Mouse (Mus musculus): ENCODE data around the gene Smarce1. TPM values are rescaled to one million over a fixed set of nuclear protein-coding genes. Genes with fewer than 3 reads are reported as not detected.
A peak's percentile ranks its signal among the peaks of the same experiment; 100 is the strongest.

Smarce1 gene
- polyA plus RNA-seq, 1 experiment from 2014 or later = 260 TPM

GRCm38 (mm10) chr11:99238468-99238867, 7.7 kb upstream of the Smarce1 start:
- ATAC-seq (ENCODE audit: low FRiP score, low TSS enrichment) = no peak
- WGBS = 56% methylated on average over 14 of the region's 14 CpGs
- Histone ChIP-seq H3K9me3 (ENCODE audit: low read length) (no peaks in the 10 kb centered on the region), H3K27ac (ENCODE audit: low read length) (no peak overlapping the region), H3K36me3 (ENCODE audit: insufficient read depth, low read length) (no peaks in the 10 kb centered on the region), H3K27me3 (ENCODE audit: insufficient read depth, low read length) (no peaks in the 10 kb centered on the region), H3K4me2 (replicated peaks; ENCODE audit: low read depth, low read length) (no peak overlapping the region), H3K4me3 (ENCODE audit: low read length) (no peak overlapping the region), H3K4me1 (ENCODE audit: insufficient read depth, low read length) (no peaks in the 10 kb centered on the region), H3K9ac (replicated peaks; ENCODE audit: low read length) (no peak overlapping the region)

DNA sequence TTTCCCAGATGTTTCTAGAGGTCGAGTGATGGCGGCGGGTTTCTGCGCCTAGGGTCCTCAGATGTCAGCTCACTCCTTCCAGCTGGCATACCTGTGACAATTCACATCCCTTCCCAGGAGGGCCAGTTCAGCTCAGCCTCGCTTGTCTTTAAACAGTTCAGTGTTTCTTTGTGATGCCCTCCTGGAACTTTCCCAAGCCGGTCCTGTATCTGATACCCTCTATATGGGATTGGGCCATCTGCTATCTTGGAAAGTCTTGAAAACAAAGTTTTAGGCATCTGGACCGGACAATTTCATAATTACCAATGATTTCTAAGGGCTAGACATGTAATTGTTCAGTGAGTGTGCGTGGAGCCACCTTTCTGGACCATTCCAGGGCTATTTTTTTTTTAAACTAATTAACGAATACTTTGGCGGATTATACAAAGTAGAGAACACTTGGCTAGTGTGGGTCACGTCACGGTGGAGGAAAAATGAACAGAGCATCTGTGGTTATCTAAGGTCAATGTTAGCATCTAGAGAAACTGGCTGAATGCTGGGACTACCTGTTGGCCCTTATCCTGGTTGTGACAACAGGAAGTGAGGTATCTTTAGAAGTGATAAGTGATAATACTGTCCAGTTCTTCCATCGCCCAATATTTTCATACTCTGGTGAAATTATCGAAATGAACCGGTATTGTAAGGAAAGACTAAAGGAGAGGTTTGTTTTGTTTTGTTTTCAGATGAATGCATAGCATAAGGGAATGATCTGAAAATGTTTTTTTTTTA, 416 bp upstream of the Smarce1 start:
- Histone ChIP-seq H3K4me1 (ENCODE audit: insufficient read depth, low read length) (peaks cover 18% of the 10 kb centered on the region), H3K36me3 (ENCODE audit: insufficient read depth, low read length) (peaks cover 12% of the 10 kb centered on the region), H3K9ac (replicated peaks; ENCODE audit: low read length) (peak overlapping the region; percentile 97), H3K27ac (ENCODE audit: low read length) (peak overlapping the region; percentile 98), H3K27me3 (ENCODE audit: insufficient read depth, low read length) (no peaks in the 10 kb centered on the region), H3K4me3 (ENCODE audit: low read length) (peak overlapping the region; percentile 93), H3K9me3 (ENCODE audit: low read length) (no peaks in the 10 kb centered on the region), H3K4me2 (replicated peaks; ENCODE audit: low read depth, low read length) (peak overlapping the region; percentile 75)
- no peak for ATAC-seq (ENCODE audit: low FRiP score, low TSS enrichment)
- 26% methylated on average over 15 of the region's 15 CpGs for WGBS

- Histone ChIP-seq H3K27me3 (ENCODE audit: insufficient read depth, low read length) (no peaks in the 10 kb centered on the region), H3K9me3 (ENCODE audit: low read length) (no peaks in the 10 kb centered on the region), H3K4me1 (ENCODE audit: insufficient read depth, low read length) (peaks cover 18% of the 10 kb centered on the region), H3K36me3 (ENCODE audit: insufficient read depth, low read length) (peaks cover 17% of the 10 kb centered on the region), H3K4me2 (replicated peaks; ENCODE audit: low read depth, low read length) (peak overlapping the region; percentile 79), H3K4me3 (ENCODE audit: low read length) (peak overlapping the region; percentile 93), H3K27ac (ENCODE audit: low read length) (peak overlapping the region; percentile 98), H3K9ac (replicated peaks; ENCODE audit: low read length) (peak overlapping the region; percentile 97)
- under 1% methylated on average over 29 of the region's 31 CpGs for WGBS
- no peak; the same call in 1 of the 2 replicates for ATAC-seq (ENCODE audit: low FRiP score, low TSS enrichment)
Measured at GRCm38 (mm10) chr11:99229641-99230260, 1.1 kb downstream of the Smarce1 start.

DNA sequence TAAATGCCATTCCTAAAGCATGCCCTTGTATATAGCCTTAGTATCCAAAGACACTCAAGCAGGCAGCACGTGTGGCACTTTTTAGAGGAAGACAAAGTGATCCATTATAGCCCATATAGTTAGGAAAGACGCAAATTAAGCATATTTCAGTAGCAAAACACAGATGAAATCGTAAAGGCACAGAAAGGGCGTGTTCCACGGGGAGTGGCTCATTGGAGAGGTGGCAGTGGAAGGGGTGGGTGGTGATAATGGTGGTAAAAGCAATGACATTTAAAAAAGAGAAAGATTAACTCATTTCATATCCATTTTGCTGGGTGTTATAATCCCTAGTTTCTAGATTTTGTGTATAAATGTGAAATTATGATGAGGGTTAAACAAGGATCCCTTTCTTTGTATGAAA, 4.5 kb downstream of the Smarce1 start:
- H3K36me3 ChIP-seq (ENCODE audit: insufficient read depth, low read length) = peaks cover 37% of the 10 kb centered on the region
- H3K27me3 ChIP-seq (ENCODE audit: insufficient read depth, low read length) = no peaks in the 10 kb centered on the region
- no peak overlapping the region for H3K4me2 ChIP-seq (replicated peaks; ENCODE audit: low read depth, low read length)
- no peak overlapping the region for H3K27ac ChIP-seq (ENCODE audit: low read length)
- 83% methylated on average over 5 of the region's 5 CpGs for WGBS
- H3K9ac ChIP-seq (replicated peaks; ENCODE audit: low read length) = no peak overlapping the region
- peaks cover 12% of the 10 kb centered on the region for H3K4me1 ChIP-seq (ENCODE audit: insufficient read depth, low read length)
- ATAC-seq (ENCODE audit: low FRiP score, low TSS enrichment) = no peak
- H3K4me3 ChIP-seq (ENCODE audit: low read length) = no peak overlapping the region
- no peaks in the 10 kb centered on the region for H3K9me3 ChIP-seq (ENCODE audit: low read length)

DNA sequence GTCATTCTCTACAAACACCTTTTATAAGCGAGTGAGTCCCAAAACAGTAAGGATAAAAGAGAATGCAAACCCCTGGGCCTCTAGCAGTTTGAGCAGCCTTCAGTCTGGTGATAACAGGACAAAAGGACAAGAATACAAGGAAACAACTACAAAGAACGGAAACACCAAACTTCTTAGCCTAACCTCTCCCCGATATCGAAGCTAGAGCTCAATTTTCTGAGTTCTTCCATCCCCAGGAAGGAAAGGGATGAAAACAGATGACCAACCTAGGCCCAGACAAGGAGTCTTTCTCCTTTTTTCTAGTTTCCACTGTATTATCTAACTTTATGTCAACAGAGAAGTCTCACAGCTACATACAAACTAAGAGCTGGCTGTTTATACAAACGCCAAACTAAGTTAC, 7.5 kb downstream of the Smarce1 start:
- peaks cover 57% of the 10 kb centered on the region for H3K36me3 ChIP-seq (ENCODE audit: insufficient read depth, low read length)
- ATAC-seq (ENCODE audit: low FRiP score, low TSS enrichment) = no peak
- H3K4me1 ChIP-seq (ENCODE audit: insufficient read depth, low read length) = 0 out of 2 replicates have a peak, but pooled peaks cover 3% of the 10 kb centered on the region
- no peaks in the 10 kb centered on the region for H3K27me3 ChIP-seq (ENCODE audit: insufficient read depth, low read length)
- H3K4me3 ChIP-seq (ENCODE audit: low read length) = no peak overlapping the region
- no peak overlapping the region for H3K4me2 ChIP-seq (replicated peaks; ENCODE audit: low read depth, low read length)
- H3K9ac ChIP-seq (replicated peaks; ENCODE audit: low read length) = no peak overlapping the region
- no peak overlapping the region for H3K27ac ChIP-seq (ENCODE audit: low read length)
- H3K9me3 ChIP-seq (ENCODE audit: low read length) = no peaks in the 10 kb centered on the region
- WGBS = 79% methylated on average over 5 of the region's 5 CpGs

DNA sequence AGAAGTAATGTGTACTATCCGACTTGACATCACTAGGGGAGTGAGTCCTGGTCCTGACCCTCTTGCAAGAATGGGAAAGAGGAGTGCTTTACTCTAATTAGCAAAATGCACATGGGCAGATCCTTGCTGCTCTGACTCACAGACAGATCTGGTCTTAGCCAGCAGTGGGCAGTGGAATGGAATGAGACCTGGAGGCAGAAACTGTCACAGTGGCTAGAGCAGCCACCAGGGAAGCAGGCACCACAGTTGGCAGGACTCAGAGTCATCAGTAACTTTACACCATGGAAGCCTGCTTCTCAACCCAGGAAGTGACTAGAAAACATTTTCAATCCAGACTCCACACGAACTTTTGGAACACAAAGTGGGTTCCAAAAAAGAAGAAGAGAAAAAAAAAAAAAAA, 9.0 kb downstream of the Smarce1 start:
- peaks cover 59% of the 10 kb centered on the region for H3K36me3 ChIP-seq (ENCODE audit: insufficient read depth, low read length)
- no peaks in the 10 kb centered on the region for H3K4me1 ChIP-seq (ENCODE audit: insufficient read depth, low read length)
- H3K9ac ChIP-seq (replicated peaks; ENCODE audit: low read length) = no peak overlapping the region
- 42% methylated on average over 2 of the region's 2 CpGs for WGBS
- no peak overlapping the region for H3K4me3 ChIP-seq (ENCODE audit: low read length)
- no peak for ATAC-seq (ENCODE audit: low FRiP score, low TSS enrichment)
- no peaks in the 10 kb centered on the region for H3K27me3 ChIP-seq (ENCODE audit: insufficient read depth, low read length)
- H3K9me3 ChIP-seq (ENCODE audit: low read length) = no peaks in the 10 kb centered on the region
- H3K27ac ChIP-seq (ENCODE audit: low read length) = no peak overlapping the region
- no peak overlapping the region for H3K4me2 ChIP-seq (replicated peaks; ENCODE audit: low read depth, low read length)

GRCm38 (mm10) chr11:99217248-99217986, 13.4 kb downstream of the Smarce1 start:
- no peak overlapping the region for H3K4me3 ChIP-seq (ENCODE audit: low read length)
- WGBS = 90% methylated on average over 7 of the region's 7 CpGs
- H3K27ac ChIP-seq (ENCODE audit: low read length) = no peak overlapping the region
- no peak overlapping the region for H3K4me2 ChIP-seq (replicated peaks; ENCODE audit: low read depth, low read length)
- ATAC-seq (ENCODE audit: low FRiP score, low TSS enrichment) = no peak
- no peak overlapping the region for H3K9ac ChIP-seq (replicated peaks; ENCODE audit: low read length)
- no peaks in the 10 kb centered on the region for H3K27me3 ChIP-seq (ENCODE audit: insufficient read depth, low read length)
- H3K4me1 ChIP-seq (ENCODE audit: insufficient read depth, low read length) = no peaks in the 10 kb centered on the region
- peaks cover 74% of the 10 kb centered on the region for H3K36me3 ChIP-seq (ENCODE audit: insufficient read depth, low read length)
- H3K9me3 ChIP-seq (ENCODE audit: low read length) = no peaks in the 10 kb centered on the region

- Histone ChIP-seq H3K4me3 (ENCODE audit: low read length) (no peak overlapping the region), H3K36me3 (ENCODE audit: insufficient read depth, low read length) (peaks cover 75% of the 10 kb centered on the region), H3K27me3 (ENCODE audit: insufficient read depth, low read length) (no peaks in the 10 kb centered on the region), H3K27ac (ENCODE audit: low read length) (no peak overlapping the region), H3K4me1 (ENCODE audit: insufficient read depth, low read length) (no peaks in the 10 kb centered on the region), H3K9ac (replicated peaks; ENCODE audit: low read length) (no peak overlapping the region), H3K4me2 (replicated peaks; ENCODE audit: low read depth, low read length) (no peak overlapping the region), H3K9me3 (ENCODE audit: low read length) (no peaks in the 10 kb centered on the region)
- no peak for ATAC-seq (ENCODE audit: low FRiP score, low TSS enrichment)
- 98% methylated on average over 3 of the region's 3 CpGs for WGBS
Measured at GRCm38 (mm10) chr11:99216181-99216580, 14.6 kb downstream of the Smarce1 start.

DNA sequence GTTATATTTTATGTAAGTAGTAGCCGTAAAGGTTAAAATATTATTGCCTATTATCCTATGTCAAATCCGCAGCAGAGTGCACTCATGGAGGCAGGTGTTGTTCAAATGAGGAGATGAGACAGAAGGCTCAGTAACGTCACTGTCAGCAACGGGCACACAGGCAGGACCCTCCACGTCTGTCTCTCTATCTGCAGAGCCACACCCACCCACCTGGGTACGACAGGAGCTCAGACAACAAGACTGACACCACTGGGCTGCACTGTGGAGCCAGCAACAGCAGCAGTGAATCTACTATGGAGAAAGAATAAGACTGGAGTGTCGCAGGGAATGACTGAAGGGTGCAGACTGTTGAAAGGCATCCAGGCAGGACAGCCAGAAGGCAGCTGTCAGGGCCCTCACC, 18.1 kb downstream of the Smarce1 start:
- H3K36me3 ChIP-seq (ENCODE audit: insufficient read depth, low read length) = peaks cover 71% of the 10 kb centered on the region
- H3K4me3 ChIP-seq (ENCODE audit: low read length) = no peak overlapping the region
- no peaks in the 10 kb centered on the region for H3K9me3 ChIP-seq (ENCODE audit: low read length)
- no peaks in the 10 kb centered on the region for H3K4me1 ChIP-seq (ENCODE audit: insufficient read depth, low read length)
- no peak overlapping the region for H3K9ac ChIP-seq (replicated peaks; ENCODE audit: low read length)
- H3K27ac ChIP-seq (ENCODE audit: low read length) = no peak overlapping the region
- no peak for ATAC-seq (ENCODE audit: low FRiP score, low TSS enrichment)
- H3K27me3 ChIP-seq (ENCODE audit: insufficient read depth, low read length) = no peaks in the 10 kb centered on the region
- H3K4me2 ChIP-seq (replicated peaks; ENCODE audit: low read depth, low read length) = no peak overlapping the region
- 89% methylated on average over 7 of the region's 7 CpGs for WGBS

Measured in kidney, embryonic 16.5 days (tissue).